Mouse (Mus musculus) small intestine, adult 2 months (tissue): Measurements from ENCODE around the gene Tubgcp5. TPM values are rescaled to one million over a fixed set of nuclear protein-coding genes. Genes with fewer than 3 reads are reported as not detected.

Experiments used
- H3K27ac ChIP-seq: fragments of 200-500 bp; 2 replicates; pipeline ENCODE4 v1.5.1; 2012; ENCODE audit warnings: low read depth, low read length, control low read depth, inconsistent platforms; ENCODE audit not compliant: insufficient read depth
- H3K27me3 ChIP-seq: fragments of 200-500 bp; 2 replicates; pipeline ENCODE4 v1.6.1; 2012; ENCODE audit warnings: mild to moderate bottlenecking, moderate library complexity, low read length, inconsistent platforms; ENCODE audit not compliant: control insufficient read depth, insufficient read depth
- H3K36me3 ChIP-seq: fragments of 200-500 bp; 2 replicates; pipeline ENCODE4 v1.6.1; 2012; ENCODE audit warnings: mild to moderate bottlenecking, low read length, control low read depth, inconsistent platforms; ENCODE audit not compliant: control insufficient read depth, insufficient read depth
- H3K4me1 ChIP-seq: fragments of 200-500 bp; 2 replicates; pipeline ENCODE4 v1.6.1; 2012; ENCODE audit warnings: low read length, inconsistent platforms, mixed read lengths; ENCODE audit not compliant: control insufficient read depth, insufficient read depth, insufficient read length
- H3K4me3 ChIP-seq: fragments of 200-500 bp; 2 replicates; pipeline ENCODE4 v1.5.1; 2012; ENCODE audit warnings: low read depth, mild to moderate bottlenecking, control low read depth, inconsistent platforms, low read length, moderate library complexity
- CTCF ChIP-seq: fragments of 200-500 bp; IDR thresholded peaks from 2 replicates; pipeline ENCODE4 v1.5.1; 2012; ENCODE audit warnings: low read depth, mild to moderate bottlenecking, control low read depth, inconsistent platforms, low read length, moderate library complexity, mixed read lengths; ENCODE audit not compliant: insufficient replicate concordance, insufficient read length; ENCODE audit errors: extremely low read depth
- POLR2A ChIP-seq: fragments of 200-500 bp; IDR thresholded peaks from 2 replicates; pipeline ENCODE4 v1.6.1; 2012; ENCODE audit warnings: low read depth, mild to moderate bottlenecking, control low read depth, inconsistent platforms, low read length, moderate library complexity
- WGBS: fragments of 180-500 bp; shearing (Covaris S2); methylation state at CpG from one replicate; pipeline ENCODE4 v1.1.7; 2018; 5-methylcytosine and 5-hydroxymethylcytosine counted together
- polyA plus RNA-seq: library from polyadenylated mRNA; depleted of rRNA; stranded (reverse); fragments of >200 nt; gene quantifications from 2 replicates; pipeline ENCODE4 v1.2.3, GENCODE M21; 2012

The Tubgcp5 gene
- polyA plus RNA-seq, 1 experiment: 0.67 TPM

DNA sequence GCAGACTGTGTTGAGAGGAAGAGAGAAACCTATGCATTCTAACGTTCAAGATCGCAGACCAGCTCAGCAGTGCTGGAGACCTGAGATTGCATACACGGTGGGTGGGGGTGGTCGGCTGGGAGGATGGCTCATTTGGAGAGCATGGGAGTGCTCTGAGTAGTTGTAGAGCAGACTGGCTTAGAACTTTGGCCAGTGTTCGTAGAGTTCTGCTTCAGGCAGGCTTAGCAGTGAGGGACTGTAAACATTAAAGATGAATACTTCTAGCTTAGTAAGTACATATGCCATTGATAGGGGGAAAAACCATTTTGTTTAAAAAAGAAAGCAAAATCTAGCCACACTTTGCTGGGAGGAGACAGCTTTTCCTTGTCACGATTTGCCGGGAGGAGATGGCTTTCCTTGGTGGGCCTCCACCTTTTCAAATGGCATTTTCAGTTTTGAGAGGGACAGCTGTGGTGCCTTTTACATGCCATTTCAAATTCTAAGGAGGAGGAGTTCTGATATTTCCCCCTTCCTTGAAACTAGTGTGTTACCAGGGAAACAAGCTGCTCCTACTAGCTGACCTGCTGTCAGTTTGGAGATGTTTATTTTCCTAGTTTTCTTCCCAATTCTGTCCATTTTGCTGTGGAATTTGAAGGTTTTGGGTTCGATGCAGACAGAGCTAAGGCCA lies 71.9 kb downstream of the Tubgcp5 start:
- Histone ChIP-seq H3K4me3 (no peak overlapping the region), H3K4me1 (peaks cover 4% of the 10 kb centered on the region), H3K27ac (no peak overlapping the region), H3K36me3 (no peaks in the 10 kb centered on the region; the same call in 1 of the 2 replicates), H3K27me3 (no peaks in the 10 kb centered on the region)
- WGBS: 71% methylated on average over 8 of the region's 8 CpGs
- TF ChIP-seq POLR2A (no peak), CTCF (no peak)

DNA sequence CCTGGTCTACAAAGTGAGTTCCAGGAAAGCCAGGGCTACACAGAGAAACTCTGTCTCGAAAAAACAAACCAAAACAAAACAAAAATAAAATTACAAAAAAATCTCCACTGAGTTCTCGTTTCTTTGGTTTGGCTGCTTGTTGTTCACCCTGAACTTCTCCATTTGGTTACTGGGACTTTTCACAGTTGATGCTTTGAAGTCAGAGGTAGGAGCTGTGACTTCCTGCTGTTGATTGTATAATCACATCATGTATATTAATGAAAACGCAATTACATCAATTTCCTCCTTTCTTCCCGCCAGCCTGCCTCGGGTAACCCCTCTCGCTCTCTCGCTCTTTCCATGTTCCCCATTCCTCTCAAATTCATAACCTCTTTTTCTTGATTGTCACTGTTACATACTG lies 74.3 kb downstream of the Tubgcp5 start:
- WGBS: 82% methylated on average over 7 of the region's 7 CpGs
- TF ChIP-seq CTCF: no peak
- no peak for TF ChIP-seq POLR2A

DNA sequence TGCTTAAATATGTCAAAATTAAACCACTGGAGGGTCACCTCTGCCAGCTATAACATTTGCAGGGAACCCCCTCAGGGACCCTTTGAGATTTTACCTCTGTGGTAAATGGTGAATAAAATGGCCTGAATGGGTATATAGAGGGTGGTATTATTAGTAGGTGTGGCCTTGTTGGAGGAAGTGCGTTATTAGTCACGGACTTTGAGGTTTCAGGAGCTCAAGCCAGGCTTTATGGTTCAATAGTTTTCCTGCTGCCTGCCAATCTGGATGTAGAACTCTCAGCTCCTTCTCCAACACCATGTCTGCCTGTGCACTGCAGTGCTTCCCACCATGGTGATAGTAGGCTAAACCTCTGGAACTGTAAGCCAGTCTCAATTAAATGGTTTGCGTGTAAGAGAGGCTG lies 75.3 kb downstream of the Tubgcp5 start:
- H3K4me1 ChIP-seq: peaks cover 4% of the 10 kb centered on the region
- peaks cover 17% of the 10 kb centered on the region for H3K36me3 ChIP-seq
- no peak overlapping the region for H3K27ac ChIP-seq
- no peaks in the 10 kb centered on the region for H3K27me3 ChIP-seq
- no peak for TF ChIP-seq POLR2A
- TF ChIP-seq CTCF: no peak
- 46% methylated on average over 3 of the region's 3 CpGs for WGBS
- H3K4me3 ChIP-seq: no peak overlapping the region

More for the DNA sequence above, 74.3 kb downstream of the Tubgcp5 start:
- Histone ChIP-seq H3K36me3 (peaks cover 9% of the 10 kb centered on the region), H3K4me3 (no peak overlapping the region), H3K27me3 (no peaks in the 10 kb centered on the region), H3K4me1 (peaks cover 4% of the 10 kb centered on the region), H3K27ac (no peak overlapping the region)

DNA sequence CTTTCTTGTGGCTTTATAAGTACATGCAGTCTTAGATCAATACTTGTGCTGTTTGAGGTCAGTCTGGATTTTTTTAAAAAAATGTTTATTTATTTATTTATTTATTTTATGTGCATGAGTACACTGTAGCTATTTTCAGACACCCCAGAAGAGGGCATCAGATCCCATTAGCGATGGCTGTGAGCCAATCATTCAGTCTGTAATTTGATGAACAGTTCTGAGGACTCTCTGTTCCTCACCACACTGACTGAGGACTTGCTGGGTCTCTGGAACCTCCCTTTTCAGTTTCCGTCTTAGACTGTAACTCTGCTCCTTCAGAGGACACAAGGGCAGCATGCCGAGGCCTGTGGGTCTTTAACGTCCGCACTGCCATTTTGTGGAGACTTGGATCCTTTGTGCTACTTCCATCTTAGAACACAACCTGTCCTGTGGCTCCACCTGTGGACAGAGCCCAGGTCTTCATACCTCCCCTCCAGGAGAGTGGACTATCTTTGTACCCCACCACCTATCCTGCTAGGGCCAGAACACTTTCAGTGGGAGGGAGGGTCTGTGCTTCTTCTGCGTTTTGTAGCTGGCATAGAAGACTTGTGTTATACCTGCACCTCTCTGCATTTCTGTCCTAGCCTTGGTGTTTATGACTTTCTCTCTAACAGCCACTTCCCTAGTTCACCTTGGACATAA lies 76.5 kb downstream of the Tubgcp5 start:
- peaks cover 4% of the 10 kb centered on the region for H3K4me1 ChIP-seq
- no peak overlapping the region for H3K4me3 ChIP-seq
- WGBS: 88% methylated on average over 6 of the region's 6 CpGs
- TF ChIP-seq POLR2A (no peak), CTCF (no peak)
- peaks cover 25% of the 10 kb centered on the region for H3K36me3 ChIP-seq
- H3K27ac ChIP-seq: no peak overlapping the region
- H3K27me3 ChIP-seq: no peaks in the 10 kb centered on the region

DNA sequence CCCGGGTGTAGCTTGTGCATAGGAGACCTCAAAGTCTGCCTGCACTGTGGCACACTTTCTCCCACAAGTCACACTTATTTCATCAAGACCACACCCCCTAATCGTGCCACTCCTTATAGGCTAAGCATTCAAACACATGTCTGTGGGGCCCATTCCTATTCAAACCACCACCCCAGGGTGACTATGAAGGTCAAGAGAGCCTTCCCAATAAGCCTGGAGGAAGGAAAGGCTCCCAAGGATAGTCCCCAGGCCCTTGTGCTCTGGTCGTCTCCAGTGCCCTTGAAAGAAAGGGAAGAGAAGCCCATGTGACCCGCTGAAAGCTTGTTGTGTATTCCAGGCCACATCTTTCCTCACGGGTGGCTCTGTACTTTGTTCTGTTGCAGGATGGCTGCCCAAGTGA lies 77.5 kb downstream of the Tubgcp5 start:
- 71% methylated on average over 5 of the region's 5 CpGs for WGBS
- Histone ChIP-seq H3K4me1 (peaks cover 2% of the 10 kb centered on the region; the same call in 1 of the 2 replicates), H3K4me3 (no peak overlapping the region), H3K36me3 (peaks cover 33% of the 10 kb centered on the region), H3K27me3 (no peaks in the 10 kb centered on the region), H3K27ac (no peak overlapping the region)
- TF ChIP-seq CTCF: no peak
- no peak for TF ChIP-seq POLR2A

DNA sequence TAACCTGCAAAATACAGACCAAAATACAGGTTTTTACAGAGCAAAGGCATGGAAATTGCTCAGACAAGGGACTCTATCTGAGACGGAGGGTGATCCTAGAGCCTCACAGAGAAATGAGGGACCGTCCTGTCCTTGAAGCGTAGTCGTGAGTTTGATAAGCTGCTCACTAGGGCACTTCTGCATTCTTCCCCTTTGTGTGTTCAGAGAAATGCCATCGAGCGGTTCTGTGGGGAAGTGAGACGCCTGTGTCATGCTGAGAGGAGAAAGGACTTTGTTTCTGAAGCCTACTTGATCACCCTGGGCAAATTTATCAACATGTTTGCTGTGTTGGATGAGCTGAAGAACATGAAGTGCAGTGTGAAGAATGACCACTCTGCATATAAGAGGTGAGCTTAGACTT lies 80.7 kb downstream of the Tubgcp5 start:
- WGBS: 89% methylated on average over 7 of the region's 7 CpGs
- Histone ChIP-seq H3K36me3 (peaks cover 61% of the 10 kb centered on the region), H3K4me1 (no peaks in the 10 kb centered on the region), H3K27me3 (no peaks in the 10 kb centered on the region), H3K4me3 (no peak overlapping the region), H3K27ac (no peak overlapping the region)
- TF ChIP-seq CTCF (no peak), POLR2A (no peak)

DNA sequence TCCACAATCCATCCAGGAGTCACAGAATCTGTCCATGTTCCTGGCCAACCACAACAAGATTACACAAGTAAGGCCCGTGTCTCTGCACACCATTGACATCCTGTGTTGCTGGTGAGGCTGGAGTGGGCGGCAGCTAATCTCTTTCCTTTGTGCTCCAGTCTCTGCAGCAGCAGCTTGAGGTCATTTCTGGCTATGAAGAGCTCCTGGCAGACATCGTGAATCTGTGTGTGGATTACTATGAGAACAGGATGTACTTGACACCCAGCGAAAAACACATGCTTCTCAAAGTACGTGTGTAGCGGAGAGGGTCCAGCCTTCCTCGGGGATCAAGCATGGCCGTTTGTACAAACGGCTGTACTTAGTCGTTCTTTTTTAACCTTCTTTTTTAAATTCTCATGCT lies 83.8 kb downstream of the Tubgcp5 start:
- WGBS: 75% methylated on average over 10 of the region's 10 CpGs
- H3K36me3 ChIP-seq: peaks cover 73% of the 10 kb centered on the region
- H3K4me3 ChIP-seq: no peak overlapping the region
- no peaks in the 10 kb centered on the region for H3K4me1 ChIP-seq
- H3K27me3 ChIP-seq: no peaks in the 10 kb centered on the region
- TF ChIP-seq CTCF (no peak), POLR2A (no peak)
- H3K27ac ChIP-seq: no peak overlapping the region
